Mouse (Mus musculus): ENCODE measurements around the gene S100pbp. TPM values are rescaled to one million over a fixed set of nuclear protein-coding genes. Genes with fewer than 3 reads are reported as not detected.

The S100pbp gene
- polyA plus RNA-seq, 1 experiment from 2014 or later = 19.1 TPM

GRCm38 (mm10) chr4:129117720-129118510 lies 71.6 kb downstream of the S100pbp start:
- H3K9me3 ChIP-seq (ENCODE audit: control insufficient read depth, low read length) = no peaks in the 10 kb centered on the region
- H3K36me3 ChIP-seq (ENCODE audit: control insufficient read depth, insufficient read depth, low read length) = no peaks in the 10 kb centered on the region
- no peak for ATAC-seq
- no peak overlapping the region for H3K9ac ChIP-seq (ENCODE audit: low read depth, low read length)
- no peak overlapping the region for H3K27ac ChIP-seq (ENCODE audit: low read depth, low read length)
- no peak overlapping the region for H3K4me3 ChIP-seq (ENCODE audit: low read length)
- peaks cover 21% of the 10 kb centered on the region for H3K4me1 ChIP-seq (ENCODE audit: control insufficient read depth, insufficient read depth, low read depth, low read length)
- no peaks in the 10 kb centered on the region for H3K27me3 ChIP-seq (replicated peaks; ENCODE audit: control insufficient read depth, insufficient read depth, low read length)
- WGBS = 88% methylated on average over 14 of the region's 14 CpGs
- no peak overlapping the region for H3K4me2 ChIP-seq (ENCODE audit: low read length)

GRCm38 (mm10) chr4:129116703-129117102 lies 72.8 kb downstream of the S100pbp start:
- Histone ChIP-seq H3K4me3 (ENCODE audit: low read length) (no peak overlapping the region), H3K36me3 (ENCODE audit: control insufficient read depth, insufficient read depth, low read length) (no peaks in the 10 kb centered on the region), H3K27ac (ENCODE audit: low read depth, low read length) (no peak overlapping the region), H3K4me1 (ENCODE audit: control insufficient read depth, insufficient read depth, low read depth, low read length) (peaks cover 19% of the 10 kb centered on the region), H3K27me3 (replicated peaks; ENCODE audit: control insufficient read depth, insufficient read depth, low read length) (no peaks in the 10 kb centered on the region), H3K9me3 (ENCODE audit: control insufficient read depth, low read length) (no peaks in the 10 kb centered on the region), H3K9ac (ENCODE audit: low read depth, low read length) (no peak overlapping the region), H3K4me2 (ENCODE audit: low read length) (no peak overlapping the region)
- no peak for ATAC-seq
- 88% methylated on average over 8 of the region's 8 CpGs for WGBS

- WGBS = 32% methylated on average over 27 of the region's 28 CpGs
- no peak overlapping the region for H3K4me3 ChIP-seq (ENCODE audit: low read length)
- no peak overlapping the region for H3K4me2 ChIP-seq (ENCODE audit: low read length)
- 0 out of 2 replicates have a peak, but pooled peaks cover 7% of the 10 kb centered on the region for H3K4me1 ChIP-seq (ENCODE audit: control insufficient read depth, insufficient read depth, low read depth, low read length)
- H3K27ac ChIP-seq (ENCODE audit: low read depth, low read length) = no peak overlapping the region
- peak; percentile 84 for ATAC-seq
- no peak overlapping the region for H3K9ac ChIP-seq (ENCODE audit: low read depth, low read length)
- no peaks in the 10 kb centered on the region for H3K9me3 ChIP-seq (ENCODE audit: control insufficient read depth, low read length)
- no peaks in the 10 kb centered on the region for H3K27me3 ChIP-seq (replicated peaks; ENCODE audit: control insufficient read depth, insufficient read depth, low read length)
- no peaks in the 10 kb centered on the region for H3K36me3 ChIP-seq (ENCODE audit: control insufficient read depth, insufficient read depth, low read length)
Observed at GRCm38 (mm10) chr4:129113083-129113988, 76.2 kb downstream of the S100pbp start.

GRCm38 (mm10) chr4:129112231-129112630 lies 77.3 kb downstream of the S100pbp start:
- H3K4me1 ChIP-seq (ENCODE audit: control insufficient read depth, insufficient read depth, low read depth, low read length) = 0 out of 2 replicates have a peak, but pooled peaks cover 7% of the 10 kb centered on the region
- H3K27ac ChIP-seq (ENCODE audit: low read depth, low read length) = no peak overlapping the region
- no peak overlapping the region for H3K9ac ChIP-seq (ENCODE audit: low read depth, low read length)
- no peaks in the 10 kb centered on the region for H3K27me3 ChIP-seq (replicated peaks; ENCODE audit: control insufficient read depth, insufficient read depth, low read length)
- H3K9me3 ChIP-seq (ENCODE audit: control insufficient read depth, low read length) = no peaks in the 10 kb centered on the region
- 54% methylated on average over 12 of the region's 13 CpGs for WGBS
- H3K36me3 ChIP-seq (ENCODE audit: control insufficient read depth, insufficient read depth, low read length) = no peaks in the 10 kb centered on the region
- no peak for ATAC-seq
- no peak overlapping the region for H3K4me2 ChIP-seq (ENCODE audit: low read length)
- no peak overlapping the region for H3K4me3 ChIP-seq (ENCODE audit: low read length)

DNA sequence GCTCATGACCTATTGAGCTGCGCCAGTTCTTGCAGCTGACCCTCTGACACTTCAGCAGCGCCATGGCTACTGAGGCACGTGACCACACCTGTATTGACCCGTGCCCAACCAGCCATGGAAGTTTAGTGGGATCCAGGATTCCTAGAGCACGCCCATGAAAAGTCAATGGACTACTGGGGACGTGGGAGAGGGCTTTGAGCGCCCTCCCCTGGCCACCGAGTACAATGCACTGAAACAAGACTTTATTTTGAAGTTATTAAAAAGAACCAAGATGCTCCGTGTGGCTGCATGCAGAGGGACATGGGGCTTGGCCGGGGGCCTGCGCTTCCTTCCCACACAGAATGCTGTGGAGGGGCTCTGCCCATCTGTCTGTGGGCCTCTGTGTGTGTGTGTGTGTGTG lies 78.2 kb downstream of the S100pbp start:
- 61% methylated on average over 11 of the region's 11 CpGs for WGBS

DNA sequence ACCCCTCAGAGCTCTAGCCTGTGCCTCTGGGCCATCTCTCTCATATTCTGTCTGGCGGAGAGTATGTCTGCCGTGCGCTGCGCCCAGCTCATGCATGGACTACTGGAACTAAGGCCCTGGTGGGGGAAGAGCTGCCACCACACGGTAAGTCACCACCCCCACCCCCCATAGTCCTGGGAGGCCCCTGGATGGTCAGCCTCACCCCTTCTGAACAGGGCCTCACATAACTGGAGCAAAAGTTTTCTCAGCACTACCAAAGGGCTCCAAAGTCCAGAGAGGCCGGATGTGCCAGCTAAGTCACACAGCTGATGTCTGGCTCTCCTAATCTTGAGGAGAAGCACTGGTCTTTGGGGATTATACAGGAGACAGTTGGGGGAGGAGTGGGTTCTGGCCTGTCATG lies 78.7 kb downstream of the S100pbp start:
- ATAC-seq = no peak
- H3K9me3 ChIP-seq (ENCODE audit: control insufficient read depth, low read length) = no peaks in the 10 kb centered on the region
- no peak overlapping the region for H3K27ac ChIP-seq (ENCODE audit: low read depth, low read length)
- 91% methylated on average over 6 of the region's 6 CpGs for WGBS
- H3K4me3 ChIP-seq (ENCODE audit: low read length) = no peak overlapping the region
- 0 out of 2 replicates have a peak, but pooled peaks cover 7% of the 10 kb centered on the region for H3K4me1 ChIP-seq (ENCODE audit: control insufficient read depth, insufficient read depth, low read depth, low read length)
- no peak overlapping the region for H3K4me2 ChIP-seq (ENCODE audit: low read length)
- H3K27me3 ChIP-seq (replicated peaks; ENCODE audit: control insufficient read depth, insufficient read depth, low read length) = peaks cover 7% of the 10 kb centered on the region
- H3K36me3 ChIP-seq (ENCODE audit: control insufficient read depth, insufficient read depth, low read length) = no peaks in the 10 kb centered on the region
- no peak overlapping the region for H3K9ac ChIP-seq (ENCODE audit: low read depth, low read length)

More for the DNA sequence above, 78.2 kb downstream of the S100pbp start:
- Histone ChIP-seq H3K4me1 (ENCODE audit: control insufficient read depth, insufficient read depth, low read depth, low read length) (0 out of 2 replicates have a peak, but pooled peaks cover 7% of the 10 kb centered on the region), H3K4me3 (ENCODE audit: low read length) (no peak overlapping the region), H3K27me3 (replicated peaks; ENCODE audit: control insufficient read depth, insufficient read depth, low read length) (peaks cover 2% of the 10 kb centered on the region; the same call in 1 of the 2 replicates), H3K9ac (ENCODE audit: low read depth, low read length) (no peak overlapping the region), H3K36me3 (ENCODE audit: control insufficient read depth, insufficient read depth, low read length) (no peaks in the 10 kb centered on the region), H3K27ac (ENCODE audit: low read depth, low read length) (no peak overlapping the region), H3K4me2 (ENCODE audit: low read length) (no peak overlapping the region), H3K9me3 (ENCODE audit: control insufficient read depth, low read length) (no peaks in the 10 kb centered on the region)
- ATAC-seq = no peak

DNA sequence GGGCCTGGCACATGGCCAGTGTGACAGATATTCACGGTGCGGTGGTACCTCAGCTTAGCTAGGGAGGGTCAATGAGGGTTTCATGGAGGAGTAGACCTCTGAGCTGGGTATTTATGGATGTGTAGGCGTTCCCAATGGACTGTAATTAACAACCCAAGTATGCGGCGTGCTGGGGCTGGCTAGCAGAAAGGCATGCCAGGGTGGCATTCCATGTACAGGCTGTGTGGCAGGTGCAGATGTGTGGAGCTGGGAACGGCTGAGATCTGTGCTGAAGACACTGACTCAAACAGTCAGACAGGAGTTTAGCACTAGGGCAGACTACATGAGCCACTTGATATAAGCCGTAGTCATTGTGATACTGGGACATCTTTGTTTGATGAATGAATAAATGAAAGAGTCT lies 80.9 kb downstream of the S100pbp start:
- H3K9me3 ChIP-seq (ENCODE audit: control insufficient read depth, low read length) = no peaks in the 10 kb centered on the region
- H3K4me2 ChIP-seq (ENCODE audit: low read length) = no peak overlapping the region
- H3K27me3 ChIP-seq (replicated peaks; ENCODE audit: control insufficient read depth, insufficient read depth, low read length) = peaks cover 20% of the 10 kb centered on the region
- 66% methylated on average over 7 of the region's 7 CpGs for WGBS
- no peak overlapping the region for H3K27ac ChIP-seq (ENCODE audit: low read depth, low read length)
- no peak for ATAC-seq
- H3K9ac ChIP-seq (ENCODE audit: low read depth, low read length) = no peak overlapping the region
- no peaks in the 10 kb centered on the region for H3K36me3 ChIP-seq (ENCODE audit: control insufficient read depth, insufficient read depth, low read length)
- no peak overlapping the region for H3K4me3 ChIP-seq (ENCODE audit: low read length)
- peaks cover 9% of the 10 kb centered on the region; the same call in 1 of the 2 replicates for H3K4me1 ChIP-seq (ENCODE audit: control insufficient read depth, insufficient read depth, low read depth, low read length)

DNA sequence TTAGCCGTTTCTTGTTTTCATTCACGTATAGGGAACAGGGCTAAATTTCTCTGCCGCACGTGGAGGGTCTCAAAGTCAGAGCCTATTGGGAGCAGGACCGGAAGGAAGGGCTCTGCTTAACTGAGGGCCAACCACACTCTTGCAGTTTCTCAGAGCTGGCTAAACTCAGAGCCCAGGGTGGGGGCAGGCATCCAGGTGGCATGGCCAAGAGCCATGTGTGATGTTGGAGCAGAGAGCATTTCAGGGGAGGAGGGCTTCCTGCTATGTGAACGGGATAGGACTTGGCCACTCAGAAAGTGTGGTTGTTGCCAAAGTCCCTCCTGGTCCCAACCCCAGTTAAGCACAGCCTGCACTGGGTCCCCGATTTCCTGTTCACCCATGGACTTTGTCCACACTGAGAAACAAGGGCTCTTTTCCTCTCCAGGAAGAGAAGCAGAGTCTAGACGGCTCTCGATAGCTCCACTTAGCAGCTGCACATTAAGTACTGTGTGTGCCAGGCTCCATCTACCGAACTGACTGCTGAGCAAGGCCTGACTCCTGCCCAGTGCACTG lies 82.1 kb downstream of the S100pbp start:
- Histone ChIP-seq H3K9me3 (ENCODE audit: control insufficient read depth, low read length) (no peaks in the 10 kb centered on the region), H3K4me3 (ENCODE audit: low read length) (no peak overlapping the region), H3K27ac (ENCODE audit: low read depth, low read length) (no peak overlapping the region), H3K36me3 (ENCODE audit: control insufficient read depth, insufficient read depth, low read length) (no peaks in the 10 kb centered on the region), H3K9ac (ENCODE audit: low read depth, low read length) (no peak overlapping the region), H3K27me3 (replicated peaks; ENCODE audit: control insufficient read depth, insufficient read depth, low read length) (peaks cover 20% of the 10 kb centered on the region), H3K4me2 (ENCODE audit: low read length) (no peak overlapping the region), H3K4me1 (ENCODE audit: control insufficient read depth, insufficient read depth, low read depth, low read length) (peaks cover 7% of the 10 kb centered on the region; the same call in 1 of the 2 replicates)
- WGBS = 71% methylated on average over 10 of the region's 10 CpGs
- no peak for ATAC-seq

GRCm38 (mm10) chr4:129106073-129106472 lies 83.5 kb downstream of the S100pbp start:
- H3K27me3 ChIP-seq (replicated peaks; ENCODE audit: control insufficient read depth, insufficient read depth, low read length) = peaks cover 20% of the 10 kb centered on the region
- no peaks in the 10 kb centered on the region for H3K36me3 ChIP-seq (ENCODE audit: control insufficient read depth, insufficient read depth, low read length)
- H3K27ac ChIP-seq (ENCODE audit: low read depth, low read length) = no peak overlapping the region
- 23% methylated on average over 9 of the region's 9 CpGs for WGBS
- no peaks in the 10 kb centered on the region for H3K9me3 ChIP-seq (ENCODE audit: control insufficient read depth, low read length)
- H3K4me2 ChIP-seq (ENCODE audit: low read length) = no peak overlapping the region
- H3K9ac ChIP-seq (ENCODE audit: low read depth, low read length) = no peak overlapping the region
- no peak overlapping the region for H3K4me3 ChIP-seq (ENCODE audit: low read length)
- ATAC-seq = no peak
- H3K4me1 ChIP-seq (ENCODE audit: control insufficient read depth, insufficient read depth, low read depth, low read length) = peaks cover 4% of the 10 kb centered on the region; the same call in 1 of the 2 replicates
